Mouse (Mus musculus): ENCODE results near the gene Ttc34.

Gene Ttc34

DNA sequence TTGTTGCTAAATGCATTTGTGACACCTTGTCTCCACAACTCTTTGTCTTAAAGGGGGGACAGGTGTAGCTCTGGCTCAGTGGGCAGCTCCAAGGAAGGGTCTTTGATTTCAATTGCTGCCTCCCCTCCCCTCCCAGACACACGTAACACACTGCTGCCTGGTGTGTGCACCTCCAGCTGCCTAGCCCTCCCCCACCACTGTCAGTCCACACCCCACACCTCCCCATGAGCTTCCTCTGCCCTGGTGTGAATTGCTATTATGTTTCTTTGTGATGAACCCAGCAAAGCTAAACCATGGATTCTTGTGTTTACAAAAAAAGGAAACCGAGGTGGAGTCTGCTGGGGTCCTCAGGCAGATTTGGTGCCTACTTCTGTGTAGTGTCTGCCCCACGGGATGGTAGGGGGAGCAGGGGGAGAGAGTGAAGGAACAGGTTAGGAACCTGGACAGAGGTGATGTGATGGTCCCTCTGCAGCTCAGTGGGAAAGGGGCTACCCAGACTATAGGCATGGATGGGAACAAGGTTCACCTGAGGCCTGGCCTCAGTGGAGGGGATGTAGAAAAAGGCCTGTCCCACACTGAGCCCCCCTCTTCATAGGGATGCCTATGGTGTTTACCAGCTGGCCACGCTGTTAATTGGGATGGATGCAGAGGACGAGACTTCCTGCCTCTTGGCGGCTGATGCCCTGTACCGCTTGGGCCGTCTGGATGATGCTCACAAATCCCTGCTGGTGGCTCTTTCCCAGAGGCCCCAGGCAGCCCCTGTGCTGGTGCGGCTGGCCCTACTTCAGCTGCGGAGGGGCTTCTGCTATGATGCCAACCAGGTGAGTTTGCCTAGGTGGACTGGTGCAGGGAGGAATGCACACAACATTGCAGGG, 20.3 kb downstream of the Ttc34 start:
- DNase-seq = peak in 1 of 2 experiments; percentile 1

DNA sequence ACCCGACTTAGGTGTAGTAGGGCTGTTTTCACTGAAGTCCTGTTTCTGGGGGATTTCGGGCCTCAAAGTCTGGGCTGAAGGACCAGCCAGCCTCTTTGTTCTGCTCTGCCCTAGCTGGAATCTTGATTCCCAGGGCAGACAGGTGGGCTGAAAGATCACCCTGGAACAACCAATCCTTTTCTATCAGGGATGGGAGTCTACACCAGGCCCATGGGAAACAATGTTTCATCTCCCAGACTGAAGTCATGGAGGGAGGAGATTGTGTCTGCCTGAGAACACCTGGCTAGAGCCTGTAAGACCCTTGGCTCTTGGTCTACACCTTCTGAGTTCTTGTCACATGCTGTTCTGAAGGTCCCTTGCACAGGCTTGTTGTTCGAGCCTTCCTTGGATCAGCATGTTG, 21.3 kb downstream of the Ttc34 start:
- DNase-seq = no peak

DNA sequence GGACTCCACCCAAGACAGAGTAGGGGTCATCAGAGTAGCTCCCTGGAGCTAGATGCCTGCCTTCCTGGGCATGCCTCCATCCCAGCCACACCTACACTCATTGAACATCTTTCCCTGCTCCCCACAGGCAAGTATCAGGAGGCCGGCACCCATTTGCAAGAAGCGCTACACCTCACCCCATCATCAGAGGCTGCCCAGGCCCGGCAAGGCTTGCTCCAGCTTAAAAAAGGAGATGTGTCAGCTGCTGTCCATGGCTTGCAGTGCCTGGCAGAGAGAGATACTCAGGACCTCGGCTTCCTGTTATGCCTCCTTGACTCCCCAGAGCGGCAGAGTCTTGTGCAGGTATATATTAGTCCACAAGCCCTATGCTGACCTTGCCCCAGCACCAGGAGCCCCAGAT, 24.7 kb downstream of the Ttc34 start:
- DNase-seq = no peak

DNA sequence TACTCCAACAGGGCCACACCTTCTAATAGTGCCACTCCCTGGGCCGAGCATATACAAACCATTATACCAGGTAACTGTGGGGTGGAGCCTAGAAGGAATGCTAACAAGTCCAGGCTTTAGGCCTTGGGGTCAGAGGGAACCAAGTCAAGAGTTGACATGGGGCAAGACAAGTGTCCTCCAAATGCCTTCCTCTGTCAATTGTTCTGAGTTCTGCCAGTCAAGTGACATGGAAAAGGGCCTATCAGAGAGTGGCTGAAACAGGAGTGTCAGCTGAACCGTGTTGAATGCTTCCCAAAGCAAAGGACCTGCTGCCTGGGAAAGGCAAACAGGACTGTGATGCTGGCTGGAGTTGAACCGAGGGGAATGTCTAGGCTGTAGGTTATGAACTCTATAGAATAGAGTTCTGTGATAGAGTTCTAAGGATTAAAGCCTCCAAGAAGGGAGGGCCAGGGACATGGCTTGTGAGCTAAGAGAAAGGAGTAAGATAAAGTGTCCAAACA, 26.2 kb downstream of the Ttc34 start:
- peak in 1 of 2 experiments; percentile 1 for DNase-seq

DNA sequence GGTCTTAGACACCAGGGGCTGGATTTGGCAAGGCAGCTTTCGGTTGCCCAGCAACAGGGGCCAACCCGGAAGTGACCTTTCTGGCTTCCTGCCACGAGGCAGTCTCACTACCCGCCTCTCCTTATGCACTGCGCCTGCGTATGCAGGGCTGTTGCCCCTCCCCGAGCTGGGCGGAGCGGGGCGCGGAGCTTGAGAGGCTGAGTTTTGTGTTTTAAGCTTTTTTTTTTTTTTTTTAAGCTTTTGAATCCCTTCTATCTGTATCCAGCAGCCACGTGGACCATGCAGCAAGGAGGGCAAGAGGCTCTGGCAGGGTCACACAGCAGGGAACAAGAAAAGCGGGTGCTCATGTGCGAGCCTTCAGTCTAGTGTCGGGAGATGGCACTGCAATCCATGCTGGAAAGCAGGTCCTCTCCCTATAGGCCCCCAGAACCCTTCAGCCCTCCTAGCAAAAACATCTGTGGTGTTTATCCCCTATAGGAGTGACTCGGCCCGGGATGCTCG, 27.1 kb downstream of the Ttc34 start:
- peak; percentile 82 to 89 for DNase-seq

DNA sequence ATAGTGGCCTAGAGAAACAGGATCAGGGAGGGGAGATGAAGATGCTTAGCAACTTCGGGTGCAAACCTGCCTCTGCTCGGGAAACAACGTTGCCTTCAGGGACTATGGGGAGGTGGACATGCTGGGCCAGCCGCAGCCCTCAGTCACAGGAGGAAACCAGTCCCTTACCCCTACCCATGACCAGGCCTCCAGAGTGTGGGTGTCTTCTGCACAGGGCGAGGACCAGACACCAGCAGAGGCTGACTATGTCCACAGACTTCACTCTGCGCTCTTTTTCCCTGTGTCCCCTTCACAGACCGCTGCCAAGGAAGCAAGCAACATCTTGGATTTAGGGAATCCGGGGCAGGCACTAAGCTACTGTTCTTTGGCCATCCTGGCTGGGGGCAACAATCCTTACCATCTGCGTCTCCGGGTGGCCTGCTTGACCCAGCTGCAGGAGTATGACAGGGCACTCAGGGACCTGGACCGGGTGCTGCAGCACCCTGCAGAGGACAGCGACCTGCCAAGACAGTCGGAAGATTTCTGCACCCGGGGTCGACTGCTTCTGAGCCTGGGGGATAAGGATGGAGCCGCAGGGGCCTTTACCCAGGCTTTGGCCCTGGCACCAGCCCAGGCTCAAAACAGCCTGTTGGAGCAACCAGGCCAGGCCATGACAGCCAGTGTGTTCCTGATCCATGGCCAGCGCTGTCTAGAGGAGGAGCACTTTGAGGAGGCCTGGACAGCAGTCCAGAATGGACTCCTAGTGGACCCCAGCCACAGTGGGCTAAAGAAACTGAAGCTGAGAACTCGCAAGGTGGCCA, 27.9 kb downstream of the Ttc34 start:
- peak in 1 of 2 experiments; percentile 9 for DNase-seq

DNA sequence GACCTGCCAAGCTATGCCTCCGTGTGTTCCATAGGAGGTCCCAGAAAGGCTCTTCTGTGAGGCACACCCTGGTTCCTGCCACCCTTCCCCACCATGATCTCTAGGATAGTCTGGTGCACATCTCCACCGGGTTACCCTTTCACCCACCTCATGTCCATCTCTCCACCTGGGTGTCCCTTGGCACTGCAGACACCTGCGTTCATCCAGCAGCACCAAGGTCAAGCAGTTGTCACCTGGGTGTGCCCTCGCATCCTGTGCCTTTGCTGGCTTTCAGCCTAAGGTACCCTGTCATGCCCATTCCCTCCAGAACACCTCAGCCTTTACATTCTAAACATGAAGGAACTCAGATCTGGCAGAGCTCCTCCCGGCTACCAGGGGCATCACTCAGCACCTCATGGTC, 29.1 kb downstream of the Ttc34 start:
- peak in 1 of 2 experiments; percentile 1 for DNase-seq

DNA sequence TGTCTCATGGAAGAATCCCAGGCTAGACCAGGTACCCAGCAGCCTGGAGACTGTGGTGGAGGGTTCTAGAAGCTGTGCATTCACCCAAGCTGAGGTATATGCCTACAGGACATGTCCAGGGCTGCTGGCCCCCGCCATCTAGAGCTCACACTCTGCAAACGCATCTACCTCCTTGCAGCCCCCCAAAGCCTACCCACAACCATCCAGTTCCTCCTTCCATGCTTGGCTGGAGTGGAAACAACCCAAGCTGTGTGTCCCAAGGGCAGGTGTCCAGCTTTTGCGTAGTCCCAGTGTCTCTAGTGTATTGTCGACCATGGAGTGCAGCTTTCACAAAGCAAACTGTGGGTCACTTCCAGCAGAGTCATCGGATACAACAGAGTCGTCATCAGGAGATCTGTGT, 30.0 kb downstream of the Ttc34 start:
- DNase-seq = peak in 1 of 2 experiments; percentile 1

DNA sequence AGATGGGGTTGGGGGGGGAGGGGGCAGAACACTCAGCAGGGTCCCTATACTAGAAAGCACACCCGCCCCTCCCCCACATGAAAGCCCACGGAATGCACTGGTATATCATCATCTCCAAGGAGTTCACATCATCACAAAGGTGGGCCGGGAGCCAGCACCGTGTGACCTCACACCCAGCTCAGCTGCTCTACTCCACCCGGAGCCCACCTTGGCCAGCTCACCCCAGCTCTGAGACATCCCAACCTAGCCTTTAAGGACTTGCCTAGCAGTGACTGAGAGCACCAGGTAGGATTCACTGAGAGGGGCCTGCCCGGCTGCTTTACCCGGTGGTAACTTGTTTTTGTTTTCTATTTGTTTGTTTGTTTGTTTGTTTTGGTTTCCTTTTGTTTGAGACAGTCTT, 32.2 kb downstream of the Ttc34 start, which contains the start of gene Mmel1:
Gene Mmel1 (plus strand): TSS at position 146 of the 400 bp plus-strand sequence.
- no peak for DNase-seq

DNA sequence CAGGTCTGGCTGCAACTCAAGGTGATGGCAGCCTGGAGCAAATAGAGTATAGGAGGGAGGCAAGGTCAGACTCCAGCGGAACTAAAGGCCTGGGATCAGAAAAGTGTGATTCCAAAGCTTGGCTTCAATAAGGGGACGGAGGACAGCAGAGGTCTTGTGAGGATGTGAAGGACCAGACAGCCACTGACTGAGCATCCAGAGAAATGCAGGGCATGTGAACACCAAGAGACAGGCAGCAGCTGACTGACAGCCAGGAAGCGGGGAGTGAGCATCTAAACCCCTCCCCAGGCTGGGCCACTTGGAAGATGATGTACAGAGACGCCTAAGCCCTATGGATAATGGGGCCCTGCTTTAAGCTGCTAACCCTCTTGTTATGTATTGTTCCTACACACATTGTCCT, 33.5 kb downstream of the Ttc34 start:
- no peak for DNase-seq

DNA sequence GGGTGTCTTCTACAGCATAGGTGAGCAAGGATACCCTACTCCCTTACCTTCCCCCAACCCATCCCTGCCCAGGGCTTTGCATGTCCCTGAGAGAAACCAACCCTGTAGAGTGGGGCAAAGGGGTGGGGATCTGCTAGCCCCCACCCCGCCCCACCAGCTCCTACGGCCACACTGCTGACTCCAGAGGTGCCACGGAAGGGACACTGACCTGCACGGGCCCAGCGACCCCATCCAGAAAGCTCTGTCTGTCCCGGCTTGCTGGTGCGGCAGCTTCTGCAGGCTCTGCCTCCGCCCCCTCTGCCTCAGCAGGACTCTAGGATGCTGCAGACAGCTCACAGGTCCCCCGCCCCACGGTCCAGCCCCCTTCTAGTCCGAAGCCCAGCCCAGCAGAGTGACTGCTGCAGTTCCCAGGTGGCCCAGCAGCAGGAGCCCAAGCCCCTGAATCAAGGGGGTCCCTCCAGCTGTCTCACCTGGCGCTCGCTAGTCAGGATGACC, 34.5 kb downstream of the Ttc34 start:
- no peak for DNase-seq

DNA sequence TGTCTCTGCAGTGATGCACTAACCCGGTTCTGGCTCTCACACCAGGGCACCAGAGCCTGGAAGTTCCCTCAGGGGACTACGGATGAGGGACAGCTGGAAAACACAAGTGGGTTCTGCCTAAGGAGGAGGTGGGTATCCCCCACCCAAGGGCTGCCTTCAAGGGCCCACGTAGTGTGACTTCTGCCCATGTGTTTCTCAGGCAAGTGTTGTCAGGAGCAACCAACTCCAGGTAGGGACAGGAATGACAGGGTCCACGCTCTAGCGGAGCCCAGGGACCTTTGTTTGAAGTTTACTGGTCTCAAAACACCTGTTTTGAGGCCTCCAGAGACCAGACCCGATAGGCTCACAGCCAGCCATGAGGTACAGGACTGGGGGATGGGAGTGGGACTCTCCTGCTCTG, 35.9 kb downstream of the Ttc34 start:
- no peak for DNase-seq

DNA sequence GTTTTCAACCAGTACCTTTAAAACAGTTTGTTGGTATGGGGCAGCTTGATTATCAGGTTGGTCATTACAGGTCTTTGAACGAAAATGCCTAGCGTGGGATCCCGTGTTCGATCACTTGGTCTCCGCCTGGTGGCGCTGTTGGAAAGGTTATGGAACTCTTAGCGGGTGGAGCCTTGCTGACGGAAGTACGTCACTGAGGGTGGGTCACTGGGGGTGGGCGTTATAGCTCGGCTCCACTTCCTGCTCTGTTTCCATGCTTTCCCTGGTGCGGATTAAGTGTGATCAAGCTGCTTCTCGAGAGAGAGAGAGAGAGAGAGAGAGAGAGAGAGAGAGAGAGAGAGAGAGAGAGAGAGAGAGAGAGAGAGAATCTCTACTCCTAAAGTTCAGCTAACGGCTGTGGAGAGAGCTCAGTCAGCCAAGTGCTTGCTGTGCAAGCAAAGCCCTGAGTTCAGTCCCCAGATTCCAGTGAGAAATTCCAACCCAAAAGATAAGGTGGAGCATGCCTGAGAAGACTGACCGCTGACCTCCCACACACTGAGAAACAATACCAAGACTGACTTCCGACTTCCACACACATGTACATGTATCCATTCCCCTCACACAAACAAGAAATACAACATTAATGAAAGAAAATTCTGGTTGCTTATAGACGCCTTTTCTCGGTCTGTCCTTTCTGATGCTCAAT, 40.7 kb downstream of the Ttc34 start:
- peak; percentile 89 to 91 for DNase-seq

DNA sequence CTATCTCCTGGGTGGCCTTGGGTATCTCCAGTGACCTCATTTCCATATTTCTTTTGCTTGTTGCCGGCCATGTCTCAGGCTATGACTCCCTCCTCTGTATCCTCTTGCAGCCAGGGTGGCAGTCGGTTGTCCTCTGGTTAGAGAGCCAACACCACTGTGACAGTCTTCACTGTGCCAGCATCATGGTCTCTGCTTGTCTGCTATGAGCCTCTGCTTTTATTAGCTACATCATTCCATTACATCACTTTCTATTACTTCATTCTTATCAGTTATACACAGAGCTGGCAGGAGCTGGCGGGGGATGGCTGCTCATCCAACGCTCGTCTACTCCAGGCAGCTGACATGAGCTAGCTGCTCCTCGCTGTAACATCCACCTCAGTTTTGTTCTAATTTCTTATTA, 43.5 kb downstream of the Ttc34 start:
- DNase-seq = no peak

DNA sequence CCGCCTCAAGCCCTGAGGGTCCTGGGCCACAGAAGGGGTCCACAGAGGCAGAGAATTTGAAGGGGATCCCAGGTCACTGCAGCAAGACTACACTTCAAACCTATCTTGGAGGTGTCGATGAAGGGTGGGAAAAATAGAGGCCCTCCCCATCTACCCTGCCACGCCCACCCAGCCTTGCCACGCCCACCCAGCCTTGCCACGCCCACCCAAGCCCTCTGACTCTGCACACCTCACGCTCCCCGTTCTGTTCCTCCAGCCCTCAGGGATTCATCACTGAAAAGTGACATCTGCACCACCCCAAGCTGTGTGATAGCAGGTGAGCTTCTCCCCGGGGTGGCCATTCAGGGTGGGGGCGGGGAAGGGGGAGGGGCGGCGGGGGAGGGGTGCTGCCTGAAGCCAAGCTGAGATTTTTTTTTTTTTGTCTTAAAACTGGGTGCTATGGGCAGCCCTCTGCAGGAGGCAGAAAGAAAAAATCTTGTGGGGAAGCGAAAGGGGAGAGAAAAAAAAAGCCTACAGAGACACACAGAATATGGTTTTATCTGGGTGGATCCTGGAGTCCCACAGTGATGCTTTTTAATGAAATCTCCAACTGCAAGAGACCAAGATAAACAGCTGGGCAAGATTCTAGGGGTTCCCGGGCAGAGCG, 44.9 kb downstream of the Ttc34 start:
- DNase-seq = no peak

DNA sequence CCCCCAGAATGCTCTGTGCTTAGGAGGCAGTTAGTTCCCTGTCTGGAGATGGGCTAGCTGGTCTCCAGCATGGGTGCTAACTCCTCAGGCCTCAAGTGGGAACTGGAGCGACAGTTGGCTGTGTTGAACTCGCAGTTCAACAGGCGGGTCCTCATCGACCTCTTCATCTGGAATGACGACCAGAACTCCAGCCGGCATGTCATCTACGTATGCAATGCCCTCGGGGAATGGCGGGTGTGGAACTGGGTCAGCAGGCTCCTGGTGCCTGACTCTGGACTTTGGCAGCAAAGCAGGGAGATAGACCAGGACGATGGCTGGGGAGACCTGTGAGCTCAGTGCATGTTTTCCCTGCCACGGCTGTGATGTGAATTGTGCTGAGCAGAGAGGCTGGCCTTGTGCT, 48.2 kb downstream of the Ttc34 start:
- no peak for DNase-seq

DNA sequence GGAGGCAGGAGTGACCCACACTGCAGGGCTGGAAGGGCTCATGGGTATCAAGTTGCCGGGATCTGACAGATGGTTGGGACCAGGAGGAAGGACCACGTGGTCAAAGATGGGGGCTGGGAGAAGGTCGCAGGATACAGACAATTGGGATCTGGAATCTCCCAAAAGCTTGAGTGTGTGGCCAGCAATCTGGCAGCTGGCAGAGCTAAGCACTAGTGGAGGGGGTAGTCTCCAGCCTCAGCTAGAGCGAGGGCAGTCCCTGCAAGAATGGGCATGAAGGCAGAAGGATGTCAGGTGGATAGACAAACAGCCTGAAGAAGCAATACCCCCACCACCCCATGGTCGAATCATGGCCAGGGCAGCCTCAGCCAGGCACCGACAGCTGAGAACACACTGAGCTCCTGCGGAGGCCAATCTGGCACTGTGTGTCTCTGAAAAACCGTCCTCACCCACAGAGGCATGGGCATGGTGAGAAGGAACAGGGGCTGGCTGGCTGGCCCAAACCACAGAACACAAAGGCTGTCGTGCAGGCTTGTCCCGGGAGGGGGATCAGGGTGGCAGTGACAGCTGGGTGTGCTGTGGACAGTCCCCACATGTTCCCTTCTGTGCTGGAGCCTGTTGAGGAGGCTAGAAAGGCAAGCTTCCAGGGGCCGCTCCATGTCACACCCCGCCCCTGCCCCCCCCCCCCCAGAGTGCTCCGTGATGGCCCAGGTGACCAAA, 49.8 kb downstream of the Ttc34 start:
- no peak for DNase-seq

DNA sequence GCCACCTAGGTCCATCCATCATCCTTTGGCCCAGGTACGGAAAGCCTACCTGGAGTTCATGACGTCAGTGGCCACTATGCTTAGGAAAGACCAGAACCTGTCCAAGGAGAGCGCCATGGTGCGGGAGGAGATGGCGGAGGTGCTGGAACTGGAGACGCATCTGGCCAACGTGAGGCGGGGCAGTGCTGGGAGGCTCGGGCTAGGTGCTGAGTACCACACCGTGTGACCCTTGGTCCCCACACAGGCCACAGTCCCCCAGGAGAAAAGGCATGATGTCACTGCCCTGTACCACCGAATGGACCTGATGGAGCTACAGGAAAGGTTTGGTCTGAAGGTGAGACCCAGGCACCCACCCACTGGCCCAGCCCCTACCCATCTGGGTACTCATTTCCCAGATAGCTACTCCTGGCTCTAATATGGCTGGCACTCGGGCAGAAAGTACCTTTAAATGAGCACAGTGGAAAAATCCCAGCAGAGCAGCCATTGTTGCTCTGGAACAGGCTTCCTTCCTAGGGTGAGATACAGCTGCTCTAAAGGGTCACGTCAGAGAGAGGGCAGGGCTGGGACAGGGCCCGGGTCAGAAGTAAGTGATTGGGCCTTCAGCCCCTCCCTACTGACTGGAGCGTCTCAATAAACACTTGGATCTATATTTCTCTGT, 50.5 kb downstream of the Ttc34 start:
- no peak for DNase-seq

DNA sequence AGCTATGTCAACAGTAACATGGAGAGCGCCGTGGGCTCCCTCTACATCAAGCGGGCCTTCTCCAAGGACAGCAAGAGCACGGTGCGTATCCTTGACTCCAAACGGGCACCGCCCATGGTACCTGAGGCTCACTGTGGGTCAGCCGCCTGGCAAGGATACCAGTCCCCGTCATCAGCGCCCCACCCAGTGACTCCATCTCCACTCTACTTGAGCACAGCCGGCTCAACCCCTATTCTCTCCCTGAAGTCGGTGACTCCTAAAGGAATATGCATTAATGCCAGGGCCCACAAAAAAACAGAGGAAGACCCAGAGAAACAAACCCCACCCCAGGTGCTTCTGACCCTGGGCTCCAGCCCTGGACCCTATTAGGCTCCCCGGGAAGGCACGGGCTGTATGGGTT, 53.6 kb downstream of the Ttc34 start:
- no peak for DNase-seq

DNA sequence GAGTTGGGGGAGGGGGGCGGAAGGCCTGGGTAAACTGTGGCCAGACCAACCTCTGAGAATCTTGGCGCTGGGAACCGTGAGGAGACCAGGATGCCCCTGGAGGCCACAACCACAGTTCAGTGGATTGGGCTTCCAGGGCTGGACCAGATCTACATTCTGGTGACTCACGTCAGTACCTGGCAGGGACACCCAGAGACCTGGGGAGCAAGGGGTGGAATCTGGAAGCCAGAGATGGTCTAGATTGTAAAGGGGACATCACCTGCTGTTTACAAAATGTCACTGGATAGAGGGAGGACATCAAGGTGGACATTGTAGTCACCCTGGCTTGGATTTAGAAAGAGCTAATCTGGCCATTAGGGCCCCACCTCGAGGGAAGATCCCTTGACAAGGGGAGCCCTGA, 58.3 kb downstream of the Ttc34 start:
- no peak for DNase-seq
